Mouse (Mus musculus) monocyte, adult 2 months (primary cell): Measurements from ENCODE around the gene Tpst1.

Source experiments
- DNase-seq, 2 experiments: peaks; one replicate each; pipeline ENCODE4 v3.0.0; 2022; ENCODE audit warnings: low spot score in 2 of 2, low read depth in 1 of 2

Tpst1 gene

DNA sequence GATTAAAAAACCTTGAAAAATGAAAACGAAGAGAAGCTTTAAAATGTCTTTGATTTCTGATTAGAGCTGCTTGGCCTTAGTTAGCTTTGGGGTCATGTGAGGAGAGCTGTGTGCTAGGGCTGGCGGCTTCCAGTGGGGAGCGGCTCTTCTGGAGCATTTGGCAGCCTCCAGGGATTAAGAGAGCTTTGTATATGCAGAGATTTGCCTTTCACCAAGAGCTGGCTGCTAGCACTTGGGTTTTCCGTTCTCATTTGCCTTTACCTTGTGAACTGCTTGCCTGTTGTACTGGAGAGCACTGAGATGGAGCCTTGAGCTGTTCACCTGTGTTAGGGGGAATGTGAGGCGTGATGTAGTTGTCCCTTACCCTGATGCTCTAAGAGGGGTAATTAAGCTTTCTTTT is 20.6 kb upstream of the Tpst1 start:
- DNase-seq = no peak

DNA sequence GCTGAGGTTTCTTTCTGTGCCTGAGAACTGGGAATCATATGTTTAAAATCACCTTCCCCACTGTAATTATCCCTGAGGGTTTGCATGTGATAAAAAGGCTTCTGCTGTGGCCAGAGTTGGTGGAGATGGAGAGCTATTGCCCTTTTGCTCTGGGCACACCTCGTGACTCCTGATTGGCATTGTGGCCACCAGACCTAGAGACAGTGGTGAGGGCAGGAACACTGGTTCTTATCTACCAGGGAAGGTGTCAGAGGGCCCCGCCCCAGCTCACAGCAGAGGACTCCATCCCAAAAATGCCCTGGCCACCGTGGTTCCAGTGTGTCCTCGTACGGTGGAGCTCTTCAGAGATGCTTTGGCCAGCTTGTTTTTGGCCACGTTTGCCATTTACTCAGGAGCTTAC is 20.2 kb upstream of the Tpst1 start:
- no peak for DNase-seq

DNA sequence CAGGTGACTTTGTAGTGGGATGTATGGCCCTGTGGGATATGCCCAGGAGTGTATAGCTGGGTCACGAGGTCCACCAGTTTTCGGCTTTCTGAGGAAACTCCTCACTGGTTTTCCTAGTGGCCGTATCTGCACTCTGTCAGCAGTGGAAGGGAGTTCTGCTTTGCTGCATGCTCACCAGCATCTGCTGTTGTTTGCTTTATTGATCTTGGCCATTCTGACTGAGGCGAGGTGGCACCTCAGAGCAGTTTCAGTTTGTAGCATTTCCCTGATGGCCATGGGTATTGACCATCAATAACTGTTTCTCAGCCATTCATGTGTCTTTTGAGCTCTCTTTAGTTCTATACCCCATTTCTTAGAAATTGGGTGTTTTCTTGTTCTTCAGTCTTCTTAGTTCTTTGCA is 17.4 kb upstream of the Tpst1 start:
- no peak for DNase-seq

DNA sequence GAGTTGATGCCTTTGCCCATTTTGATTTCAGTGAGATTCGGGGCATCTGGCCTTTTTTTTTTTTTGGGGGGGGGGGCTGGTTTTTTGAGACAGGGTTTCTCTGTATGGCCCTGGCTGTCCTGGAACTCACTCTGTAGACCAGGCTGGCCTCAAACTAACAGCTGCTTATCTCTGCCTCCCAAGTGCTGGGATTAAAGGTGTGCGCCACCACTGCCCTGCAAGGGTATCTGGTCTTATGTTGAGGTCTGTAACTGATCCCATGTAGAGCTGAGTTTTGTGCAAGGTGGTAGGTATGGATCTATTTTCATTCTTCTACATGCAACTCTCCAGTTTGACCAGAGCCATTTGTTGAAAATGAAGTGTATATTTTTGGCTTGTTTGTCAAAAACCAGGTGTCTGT is 16.8 kb upstream of the Tpst1 start:
- no peak for DNase-seq

DNA sequence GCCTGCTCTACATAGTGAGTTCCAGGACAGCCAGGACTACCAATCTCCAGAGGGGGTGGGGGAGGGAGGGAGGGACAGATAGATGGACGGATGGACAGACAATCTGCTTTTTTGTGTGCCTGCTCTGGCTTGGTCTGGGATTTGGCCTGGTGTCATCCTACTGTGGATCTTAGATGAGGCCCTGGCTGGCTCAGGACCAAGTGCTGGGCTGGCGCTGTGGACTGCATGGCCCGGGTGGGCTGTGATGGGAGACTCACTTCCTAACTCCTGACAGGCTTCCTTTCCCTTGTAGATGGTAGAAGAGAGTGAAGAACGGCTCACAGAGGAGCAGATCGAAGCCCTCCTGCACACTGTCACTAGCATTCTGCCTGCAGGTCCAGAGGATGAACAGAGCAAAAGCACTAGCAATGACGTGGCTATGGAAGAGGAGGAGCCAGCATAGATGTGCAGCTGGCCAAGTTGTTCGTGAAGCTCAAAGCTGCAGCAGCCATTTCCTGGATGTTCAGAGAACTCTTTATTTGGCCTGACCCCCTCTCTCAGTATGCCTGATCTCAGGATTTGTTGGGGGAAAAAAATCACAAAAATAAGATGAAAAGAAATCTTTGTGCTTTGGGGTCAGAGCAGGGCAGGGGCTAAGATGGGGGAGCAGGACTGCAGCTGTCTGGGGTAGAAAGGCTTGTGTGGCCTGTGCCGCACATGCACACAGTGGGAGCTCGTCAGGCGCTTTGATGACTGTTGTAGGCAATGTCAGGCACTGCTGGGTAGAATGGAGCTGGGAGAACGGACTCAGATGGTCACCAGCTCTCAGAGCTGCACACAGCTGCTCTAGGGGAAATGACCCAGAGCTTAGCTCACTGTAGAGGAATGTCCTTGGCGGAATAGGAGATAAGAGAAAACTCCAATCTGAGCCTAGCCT is 13.5 kb upstream of the Tpst1 start:
- no peak for DNase-seq

DNA sequence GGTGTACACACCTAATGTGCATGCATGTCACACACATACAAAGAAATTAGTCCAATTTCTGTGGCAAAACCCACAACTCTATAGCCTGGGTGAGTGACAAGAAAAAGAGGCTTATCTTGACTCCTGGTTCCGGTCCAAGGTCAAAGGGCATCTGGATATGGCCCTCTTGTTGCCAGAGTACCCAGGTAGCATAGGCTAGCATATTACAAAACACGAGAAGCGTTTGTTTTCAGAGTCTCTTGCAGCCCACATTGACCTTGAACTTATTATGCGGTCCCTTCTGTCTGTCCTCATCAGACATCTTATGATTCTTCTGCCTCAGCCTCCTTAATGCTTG is 12.8 kb upstream of the Tpst1 start:
- DNase-seq = no peak

DNA sequence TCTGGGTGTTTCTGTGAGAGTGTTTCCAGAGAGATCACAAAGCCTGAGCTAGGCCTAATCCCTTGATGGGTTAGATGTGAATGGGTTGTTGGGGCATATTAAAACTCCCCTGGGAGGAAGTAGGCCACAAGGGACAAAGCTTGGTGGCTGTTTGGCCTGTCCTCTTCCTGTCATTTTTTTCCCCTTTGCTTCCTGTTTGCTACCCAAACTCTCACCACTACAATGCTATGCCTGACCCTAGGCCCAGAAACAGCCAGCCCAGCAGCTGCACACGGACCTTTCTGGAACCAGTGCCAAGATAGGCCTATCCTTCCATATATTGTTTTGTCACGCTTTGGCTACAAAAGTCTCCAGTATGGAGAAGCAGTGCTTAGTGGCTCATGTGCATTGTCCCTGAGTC is 11.0 kb upstream of the Tpst1 start:
- no peak for DNase-seq

DNA sequence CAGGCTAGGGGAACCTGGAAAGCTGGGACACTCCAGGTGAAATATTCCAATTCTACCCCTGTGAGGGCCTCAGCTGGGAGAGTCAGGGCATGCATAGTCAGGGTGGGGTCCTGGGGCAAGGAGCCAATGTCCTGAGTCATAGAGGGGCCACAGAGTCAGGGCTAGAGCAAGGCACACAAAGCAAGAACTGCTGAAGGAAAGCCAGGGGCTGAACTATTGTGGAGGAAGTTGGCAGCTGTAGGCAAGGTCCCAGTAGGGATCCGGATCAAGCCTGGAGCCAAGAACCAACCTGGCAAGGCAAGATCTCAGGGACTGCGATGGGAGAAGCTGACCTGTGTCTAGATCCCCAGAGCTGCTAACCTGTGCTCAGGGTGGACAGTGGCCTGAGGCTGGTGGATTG is 9.4 kb upstream of the Tpst1 start:
- DNase-seq = no peak

DNA sequence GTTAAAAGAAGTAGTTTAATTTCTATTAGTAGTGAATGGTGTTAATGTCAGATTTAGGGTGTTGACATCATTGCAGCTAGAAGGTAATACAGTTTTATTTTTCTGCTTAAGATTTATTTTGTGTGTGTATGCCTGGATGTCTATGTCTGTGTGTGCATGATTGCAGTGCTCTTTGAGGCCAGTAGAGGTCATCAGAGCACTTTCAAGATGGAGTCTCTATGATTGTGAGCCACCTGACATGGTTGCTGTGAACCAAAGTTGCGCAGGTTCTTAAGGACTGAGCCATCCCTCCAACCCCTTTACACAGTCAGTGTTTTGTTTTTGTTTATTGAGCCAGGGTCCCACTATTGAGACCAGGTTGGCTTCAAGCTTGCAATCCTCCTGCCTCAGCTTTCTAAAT is 7.5 kb upstream of the Tpst1 start:
- no peak for DNase-seq

DNA sequence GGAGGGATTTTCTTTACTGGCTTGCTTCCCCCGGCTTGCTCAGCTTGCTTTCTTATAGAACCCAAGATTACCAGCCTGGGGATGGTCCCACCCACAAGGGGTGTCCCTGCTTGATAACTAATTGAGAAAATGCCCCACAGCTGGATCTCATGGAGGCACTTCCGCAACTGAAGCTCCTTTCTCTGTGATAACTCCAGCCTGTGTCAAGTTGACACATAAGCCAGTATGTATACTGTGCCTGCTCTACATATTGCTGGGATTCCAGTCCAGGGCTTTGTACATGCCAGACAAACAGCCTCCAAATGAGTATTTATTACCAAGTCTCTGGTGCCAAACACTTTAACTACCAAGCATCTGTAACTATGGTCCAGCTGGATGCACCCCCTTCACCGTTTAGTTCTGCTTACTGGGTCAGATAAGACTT is 5.3 kb upstream of the Tpst1 start:
- DNase-seq = no peak

DNA sequence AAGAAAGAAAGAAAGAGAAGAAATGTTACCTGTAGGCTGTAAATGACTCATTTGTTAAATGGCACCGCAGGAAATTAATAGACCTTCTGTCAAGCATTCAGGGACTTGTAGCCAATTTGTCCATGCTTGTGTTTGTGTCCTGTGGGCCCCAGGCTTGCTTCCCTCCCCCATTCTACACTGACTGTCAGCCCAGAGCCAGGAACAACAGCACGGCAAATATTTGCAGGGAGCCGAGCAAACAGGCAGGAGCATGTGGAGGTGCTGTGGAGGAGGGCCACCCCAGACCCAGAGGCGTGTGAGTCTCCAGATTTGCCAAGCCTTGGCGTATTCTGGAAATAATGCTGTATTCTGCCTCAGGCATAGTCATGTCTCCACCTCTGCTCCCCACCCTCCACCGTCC is 1.4 kb downstream of the Tpst1 start:
- no peak for DNase-seq

DNA sequence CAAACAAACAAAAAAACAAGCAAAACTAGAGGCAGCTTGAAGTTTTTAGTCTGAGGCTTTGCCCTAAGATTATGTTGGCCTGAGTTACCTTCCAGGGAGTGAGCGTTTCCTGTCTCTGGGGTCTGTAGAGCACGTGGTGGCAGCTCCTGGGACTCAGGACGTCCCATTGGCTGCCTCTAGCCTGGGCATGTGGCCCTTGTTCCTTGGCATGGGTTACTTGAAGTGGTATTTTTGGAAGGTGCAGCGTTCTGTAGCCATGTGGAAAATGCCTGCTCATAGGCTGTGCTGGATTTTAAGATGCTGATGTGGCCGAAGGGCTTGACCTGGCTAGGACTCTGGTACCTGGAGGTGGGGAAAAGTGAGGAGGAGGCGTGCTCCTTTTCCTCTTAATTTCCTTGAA is 3.3 kb downstream of the Tpst1 start:
- DNase-seq = no peak

DNA sequence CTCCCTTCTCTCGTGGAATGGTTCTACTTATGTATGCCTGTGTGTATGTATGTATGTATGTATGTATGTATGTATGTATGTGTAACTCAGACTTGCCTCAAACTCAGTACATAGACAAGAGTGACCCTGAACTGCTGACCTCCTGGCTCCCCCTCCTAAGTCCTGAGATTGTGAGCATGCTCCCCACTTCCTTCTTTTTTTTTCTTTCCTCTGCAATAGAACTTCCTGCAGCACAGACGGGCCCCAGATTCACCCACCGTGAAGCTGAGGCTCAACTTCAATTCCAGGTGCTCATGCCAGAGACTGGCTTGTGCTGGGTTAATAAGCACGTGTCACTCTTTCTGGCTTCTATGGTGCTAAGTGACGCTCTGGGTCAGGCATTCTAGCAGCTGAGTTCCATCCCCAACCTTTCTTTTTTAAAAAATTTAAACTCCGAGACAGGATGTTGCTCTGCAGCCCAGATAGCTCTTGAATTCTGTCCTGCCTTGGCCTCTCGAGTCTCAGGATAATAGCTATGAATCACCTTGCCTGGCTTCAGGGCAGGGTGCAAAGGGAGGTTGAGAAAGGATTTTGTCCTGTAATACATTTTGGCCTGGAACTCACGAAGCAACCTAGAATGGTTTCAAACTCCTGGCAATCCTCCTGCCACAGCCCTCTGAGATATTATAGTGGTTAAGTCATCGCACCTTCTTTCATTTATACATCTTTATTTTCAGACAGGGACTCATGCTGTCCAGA is 5.1 kb downstream of the Tpst1 start:
- DNase-seq = no peak

DNA sequence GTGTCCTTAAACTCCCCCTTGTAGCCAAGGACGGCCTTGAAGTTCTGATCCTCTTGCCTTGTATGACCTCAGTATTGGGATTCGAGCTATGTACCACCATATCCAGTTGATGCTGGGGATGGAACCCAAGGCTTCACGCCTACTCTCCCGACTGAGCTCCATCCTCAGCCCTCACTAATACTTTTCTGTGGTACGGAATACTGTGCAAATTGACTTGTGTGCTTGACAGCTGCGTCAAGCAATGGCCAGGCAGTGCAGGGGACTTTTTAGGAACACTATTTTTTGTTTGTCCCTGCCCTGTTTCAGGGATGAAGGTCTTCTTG is 5.7 kb downstream of the Tpst1 start:
- DNase-seq = no peak

DNA sequence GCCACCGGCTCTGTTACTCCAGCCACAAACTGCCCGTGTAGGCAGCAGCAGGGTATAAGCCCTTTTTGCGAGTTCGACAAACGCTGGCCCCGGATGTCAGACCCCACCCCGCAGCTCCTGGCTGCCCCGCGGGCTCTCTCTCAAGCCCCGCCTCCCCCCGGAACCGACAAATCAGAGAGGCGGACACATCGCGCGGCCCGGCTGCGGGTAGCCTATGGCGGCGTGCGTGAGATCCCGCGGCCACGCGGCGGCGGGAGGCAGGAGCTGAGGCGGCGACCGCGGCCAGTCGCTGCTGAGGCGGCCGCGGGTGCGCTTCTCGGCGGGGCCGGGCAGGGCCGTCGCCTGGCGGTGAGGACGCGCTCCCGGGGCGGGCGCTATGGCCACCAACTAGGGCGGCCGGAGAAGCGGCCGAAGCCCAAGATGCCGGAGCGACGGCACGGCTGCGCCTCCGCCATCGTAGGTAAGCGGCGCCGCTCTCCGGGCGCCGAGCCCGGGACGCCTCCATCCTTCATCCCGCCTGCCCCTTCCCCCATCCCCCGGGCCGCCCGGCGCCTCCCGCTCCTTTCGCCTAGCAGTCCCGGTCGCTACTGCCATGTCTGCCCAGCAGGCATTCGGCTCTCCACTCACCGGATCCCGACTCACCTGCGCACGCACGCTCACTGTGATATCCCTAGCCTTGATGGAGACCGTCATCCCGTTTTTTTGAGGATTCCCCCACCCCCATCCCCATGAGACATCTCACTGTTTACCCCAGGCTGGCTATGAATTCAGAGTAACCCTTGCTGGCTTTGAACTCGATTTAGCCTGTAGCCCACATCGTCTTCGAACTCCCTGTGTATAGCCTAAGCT is 6.3 kb downstream of the Tpst1 start:
- peak; percentile 58 to 83 for DNase-seq

DNA sequence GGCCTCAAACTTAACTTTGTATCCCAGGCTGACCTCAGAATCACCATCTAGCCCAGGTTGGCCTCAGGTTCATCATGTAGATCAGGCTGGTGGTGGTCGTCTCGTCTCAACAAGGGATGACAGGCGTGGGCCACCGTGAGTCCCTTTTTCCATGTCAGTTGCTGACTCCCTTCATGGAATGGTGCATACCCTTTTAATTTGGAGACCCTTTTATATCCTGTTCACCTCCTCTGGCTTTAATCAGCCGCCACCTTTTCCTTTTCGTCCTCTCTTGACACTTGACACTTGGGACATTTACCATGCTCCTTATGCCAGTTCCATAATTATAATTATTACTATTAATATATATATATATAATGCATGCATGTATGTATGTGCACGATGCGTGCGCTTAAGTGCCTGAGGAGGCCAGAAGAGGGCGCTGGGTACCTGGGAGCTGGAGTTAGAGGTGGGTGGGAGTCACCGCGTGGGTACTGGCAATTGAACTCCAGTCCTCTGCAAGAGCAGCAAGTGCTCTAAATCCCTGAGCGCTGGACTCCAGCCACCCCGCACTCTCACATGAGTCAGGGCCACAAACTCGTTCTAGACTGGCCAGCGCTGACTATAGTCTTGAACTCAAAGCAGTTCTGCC is 7.0 kb downstream of the Tpst1 start:
- no peak for DNase-seq

DNA sequence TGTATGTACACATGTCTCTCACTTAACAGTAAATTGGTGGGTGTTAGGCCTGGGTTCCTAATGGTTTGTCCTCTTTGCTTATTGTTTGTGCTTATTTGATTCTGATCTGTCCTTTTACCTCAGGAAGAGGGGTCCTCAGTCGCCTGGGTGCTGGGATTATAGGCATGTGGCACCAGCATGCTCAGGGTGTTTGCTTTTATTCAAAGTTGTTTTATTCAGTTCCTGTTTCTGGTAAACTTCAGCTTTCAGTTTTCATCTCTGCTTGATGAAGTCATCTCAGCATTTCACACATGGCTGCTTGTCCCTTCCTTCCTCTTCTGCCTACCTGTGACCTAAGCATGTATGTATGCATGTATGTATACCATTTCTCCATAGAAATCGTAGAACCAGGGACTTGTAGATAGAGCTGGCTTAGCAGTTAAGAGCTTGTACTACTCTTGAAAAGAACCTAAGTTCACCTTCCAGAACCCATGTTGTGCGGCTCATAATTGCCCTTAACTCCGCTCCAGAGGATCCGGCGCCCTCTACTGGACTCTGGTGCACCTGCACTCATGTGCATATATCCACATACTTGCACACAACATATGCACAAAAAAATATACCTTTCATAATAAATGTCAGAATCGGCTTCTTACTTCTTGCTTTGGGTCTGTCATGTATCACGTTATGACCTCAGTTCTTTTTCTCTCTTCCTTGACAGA is 8.2 kb downstream of the Tpst1 start:
- DNase-seq = peak; percentile 13 to 26

DNA sequence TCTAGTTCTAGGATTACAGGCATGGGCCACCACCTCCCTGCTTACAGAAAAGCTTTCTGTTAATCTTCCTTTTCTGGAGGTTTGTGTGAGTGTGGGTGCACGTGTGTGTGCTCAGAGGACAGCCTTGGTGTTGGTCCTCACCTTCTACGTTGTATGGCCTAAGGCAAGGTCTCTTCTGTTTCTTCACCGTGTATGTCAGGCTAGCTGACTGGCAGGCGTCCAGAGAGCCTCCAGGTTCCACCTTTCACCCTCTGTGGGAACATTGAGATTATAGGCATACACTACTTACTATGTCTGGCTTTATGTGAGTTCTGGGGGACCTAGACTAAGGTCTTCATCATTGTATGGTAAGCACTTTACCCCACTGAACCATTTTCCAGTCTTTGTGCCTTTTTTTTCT is 9.3 kb downstream of the Tpst1 start:
- no peak for DNase-seq

DNA sequence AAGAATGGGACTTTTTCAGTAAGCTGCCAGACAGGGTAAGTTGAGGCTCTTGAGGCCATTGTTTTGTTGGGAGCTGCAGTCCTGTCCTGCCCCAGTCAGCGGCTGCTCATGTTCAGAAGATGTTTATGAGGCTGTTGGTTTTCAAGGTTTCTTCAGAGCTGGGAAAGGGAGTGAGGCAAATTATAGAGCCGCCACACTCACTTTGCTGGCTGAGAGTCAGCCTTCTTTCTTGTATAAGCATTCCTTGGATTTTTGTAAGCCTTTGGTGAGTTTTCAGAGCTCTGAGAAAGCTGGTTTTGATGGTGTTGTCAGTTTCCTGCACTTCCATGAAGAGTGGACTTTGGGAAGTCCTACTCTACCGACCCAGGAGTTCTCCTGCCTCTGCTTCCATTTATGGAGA is 11.1 kb downstream of the Tpst1 start:
- DNase-seq = no peak

DNA sequence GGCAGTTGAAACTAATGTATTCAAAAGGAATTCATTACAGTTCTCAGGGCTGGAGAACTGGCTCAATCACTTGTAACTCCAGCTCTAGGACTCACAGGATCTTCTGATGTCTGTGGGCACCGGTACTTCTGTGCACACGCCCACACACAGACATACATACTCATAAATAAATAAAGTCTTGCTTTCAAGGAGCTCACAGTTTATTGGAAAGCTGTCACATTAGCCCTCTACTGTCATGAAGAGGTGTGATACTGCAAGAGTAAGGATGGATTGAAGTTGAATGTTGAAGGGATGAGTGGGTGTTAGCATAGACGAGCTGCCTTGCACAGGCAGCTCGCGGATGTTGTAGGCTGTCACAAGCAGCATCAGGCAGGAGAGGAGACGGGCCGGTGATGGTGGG is 14.9 kb downstream of the Tpst1 start:
- DNase-seq = no peak

DNA sequence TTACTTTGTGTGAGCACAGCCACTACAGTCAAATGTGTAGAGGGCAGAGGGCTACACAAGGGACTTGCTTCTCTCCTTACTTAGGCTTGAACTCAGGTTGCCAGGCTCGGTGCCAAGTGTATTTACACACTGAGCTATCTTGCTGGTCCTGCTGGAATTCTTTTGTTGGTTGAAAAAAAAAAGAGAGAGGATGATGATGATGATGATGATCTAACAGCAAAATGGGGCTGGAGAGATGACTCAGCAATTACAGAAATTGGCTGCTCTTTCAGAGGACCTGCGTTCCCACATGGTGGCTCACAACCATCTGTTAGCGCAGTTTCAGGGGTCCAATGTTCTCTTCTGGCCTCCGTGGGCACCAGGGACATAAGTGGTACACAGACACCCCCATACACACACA is 15.5 kb downstream of the Tpst1 start:
- no peak for DNase-seq
